Mouse (Mus musculus) cerebellum, adult 9-10 months (tissue): ENCODE measurements around the gene Tlx2.

Experiments used
- DNase-seq: peaks from one replicate; pipeline ENCODE4 v3.0.0; 2022

Gene Tlx2

GRCm38 (mm10) chr6:83020836-83021593 is 49.1 kb downstream of the Tlx2 start:
- no peak for DNase-seq

- no peak for DNase-seq
Observed at GRCm38 (mm10) chr6:83020121-83020520, 50.0 kb downstream of the Tlx2 start.

- DNase-seq = no peak
Observed at GRCm38 (mm10) chr6:83019044-83019443, 51.0 kb downstream of the Tlx2 start.
